Mouse (Mus musculus): ENCODE measurements around the gene Hook2.

Hook2 gene

GRCm38 (mm10) chr8:84985684-84986378 is 4.6 kb upstream of the Hook2 start:
- in situ Hi-C loops (cut with MboI, MseI) = no loop called here

GRCm38 (mm10) chr8:84986379-84986945 is 3.9 kb upstream of the Hook2 start:
- in situ Hi-C loops (cut with MboI, MseI) = no loop called here

- in situ Hi-C loops (cut with MboI, MseI) = no loop called here
Measured at GRCm38 (mm10) chr8:84987388-84987787, 3.0 kb upstream of the Hook2 start.

GRCm38 (mm10) chr8:84987903-84988302 is 2.5 kb upstream of the Hook2 start:
- in situ Hi-C loops (cut with MboI, MseI) = no loop called here

- in situ Hi-C loops (cut with MboI, MseI) = no loop called here
Measured at GRCm38 (mm10) chr8:84989311-84989731, 1.1 kb upstream of the Hook2 start.

- in situ Hi-C loops (cut with MboI, MseI) = loop anchor here in 1 of 2 experiments (5.0 kb wide), 1 partner anchor 33 kb away; no protein-coding TSS in a partner anchor
Measured at GRCm38 (mm10) chr8:84989810-84990209, 593 bp upstream of the Hook2 start.

- in situ Hi-C loops (cut with MboI, MseI) = loop anchor here in 1 of 2 experiments (5.0 kb wide), 1 partner anchor 34 kb away; no protein-coding TSS in a partner anchor
Measured at GRCm38 (mm10) chr8:84990836-84991235, 433 bp downstream of the Hook2 start.

- in situ Hi-C loops (cut with MboI, MseI) = loop anchor here in 1 of 2 experiments (5.0 kb wide), 1 partner anchor 37 kb away; no protein-coding TSS in a partner anchor
Measured at GRCm38 (mm10) chr8:84994375-84994774, 4.0 kb downstream of the Hook2 start.

GRCm38 (mm10) chr8:84995680-84996079 is 5.3 kb downstream of the Hook2 start:
- in situ Hi-C loops (cut with MboI, MseI) = no loop called here

DNA sequence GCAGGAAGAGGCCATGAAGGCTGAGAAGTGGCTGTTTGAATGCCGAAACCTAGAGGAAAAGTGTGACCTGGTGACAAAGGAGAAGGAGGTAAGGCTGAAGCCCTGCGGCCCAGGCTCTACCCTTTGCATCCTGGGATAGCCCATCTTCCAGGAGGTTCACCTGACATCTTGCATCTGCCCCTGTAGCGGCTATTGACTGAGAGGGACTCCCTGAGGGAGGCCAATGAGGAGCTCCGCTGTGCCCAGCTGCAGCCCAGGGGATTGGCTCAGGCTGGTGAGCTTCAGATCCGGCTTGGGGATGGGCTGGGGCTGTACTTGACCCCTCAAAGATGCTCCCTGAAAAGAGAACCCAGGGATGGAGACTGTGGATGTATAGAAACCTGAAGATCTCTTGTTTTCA is 6.6 kb downstream of the Hook2 start:
- in situ Hi-C loops (cut with MboI, MseI) = no loop called here

GRCm38 (mm10) chr8:84997649-84998295 is 7.4 kb downstream of the Hook2 start:
- in situ Hi-C loops (cut with MboI, MseI) = no loop called here

DNA sequence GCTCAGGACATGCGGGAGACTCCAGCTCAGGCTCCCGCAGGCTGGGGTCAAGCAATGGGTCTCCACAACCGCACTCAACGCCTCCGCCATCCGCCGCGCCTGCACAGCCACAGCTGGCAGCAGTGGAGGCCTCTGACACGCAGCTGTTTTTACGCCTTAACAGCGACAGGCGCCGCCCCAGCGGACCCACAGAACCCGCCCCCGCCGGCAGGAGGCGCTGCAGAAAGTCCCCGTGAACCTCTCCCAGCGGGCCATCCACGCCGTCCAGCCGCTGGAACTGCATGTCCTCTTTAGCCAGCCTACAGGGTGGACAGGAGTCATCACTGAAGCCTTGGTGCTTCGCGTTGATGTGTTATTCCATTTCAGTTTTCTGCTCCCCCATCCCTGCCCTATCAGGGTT is 17.3 kb downstream of the Hook2 start:
- in situ Hi-C loops (cut with MboI, MseI) = loop anchor here in 1 of 2 experiments (5.0 kb wide), 1 partner anchor 35 kb away; no protein-coding TSS in a partner anchor

GRCm38 (mm10) chr8:85011242-85011641 is 20.8 kb downstream of the Hook2 start:
- in situ Hi-C loops (cut with MboI, MseI) = no loop called here

GRCm38 (mm10) chr8:85013230-85013840 is 22.9 kb downstream of the Hook2 start:
- in situ Hi-C loops (cut with MboI, MseI) = no loop called here

- in situ Hi-C loops (cut with MboI, MseI) = no loop called here
Measured at GRCm38 (mm10) chr8:85014431-85014830, 24.0 kb downstream of the Hook2 start, which contains the start of gene Best2. Gene Best2 (minus strand): TSS chr8:85014531.

- in situ Hi-C loops (cut with MboI, MseI) = no loop called here
Measured at GRCm38 (mm10) chr8:85016724-85017123, 26.3 kb downstream of the Hook2 start.

- in situ Hi-C loops (cut with MboI, MseI) = no loop called here
Measured at GRCm38 (mm10) chr8:85017209-85017608, 26.8 kb downstream of the Hook2 start.

DNA sequence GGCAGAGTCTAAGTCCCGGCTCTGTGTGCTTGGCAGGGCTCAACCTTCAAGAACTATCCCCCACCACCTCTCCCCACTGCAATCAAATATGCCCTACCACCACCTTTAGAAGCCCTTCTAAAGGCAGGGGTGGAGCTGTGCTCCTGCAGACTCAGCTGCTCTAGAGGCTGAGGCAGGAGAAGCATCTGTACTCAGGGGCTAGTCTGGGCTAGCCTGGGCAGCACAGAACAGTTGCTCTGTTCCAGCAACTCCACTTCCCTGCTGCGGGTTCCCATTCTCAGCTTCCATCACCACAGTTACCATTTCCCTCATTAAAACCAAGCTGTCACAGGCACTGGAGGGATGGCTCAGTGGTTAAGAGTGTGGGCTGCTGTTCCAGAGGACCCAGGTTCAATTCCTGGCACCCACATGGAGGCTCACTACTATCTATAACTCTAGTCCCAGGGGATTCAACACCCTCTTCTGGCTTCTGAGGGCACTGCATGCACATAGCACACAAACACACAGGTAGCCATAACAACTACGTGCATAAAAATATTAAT is 31.2 kb downstream of the Hook2 start:
- in situ Hi-C loops (cut with MboI, MseI) = no loop called here

DNA sequence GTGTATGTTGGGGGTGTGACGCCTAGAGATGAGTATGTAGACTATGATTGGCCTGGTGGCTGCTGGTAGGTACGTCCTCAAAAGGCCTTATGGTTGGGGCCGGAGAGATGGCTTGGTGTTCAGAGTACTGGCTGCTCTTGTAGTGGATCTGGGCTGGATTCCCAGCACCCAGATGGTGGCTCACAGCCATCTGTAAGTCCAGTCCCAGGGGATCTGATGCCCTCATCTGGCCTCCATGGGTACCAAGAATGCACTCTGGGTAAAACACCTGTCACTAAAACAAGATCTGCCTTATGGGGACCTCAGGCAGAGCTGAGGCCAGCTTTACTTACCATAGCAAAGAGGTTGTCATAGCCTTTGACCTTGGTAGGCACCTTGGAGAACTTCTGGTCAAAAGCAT is 33.4 kb downstream of the Hook2 start:
- in situ Hi-C loops (cut with MboI, MseI) = no loop called here

DNA sequence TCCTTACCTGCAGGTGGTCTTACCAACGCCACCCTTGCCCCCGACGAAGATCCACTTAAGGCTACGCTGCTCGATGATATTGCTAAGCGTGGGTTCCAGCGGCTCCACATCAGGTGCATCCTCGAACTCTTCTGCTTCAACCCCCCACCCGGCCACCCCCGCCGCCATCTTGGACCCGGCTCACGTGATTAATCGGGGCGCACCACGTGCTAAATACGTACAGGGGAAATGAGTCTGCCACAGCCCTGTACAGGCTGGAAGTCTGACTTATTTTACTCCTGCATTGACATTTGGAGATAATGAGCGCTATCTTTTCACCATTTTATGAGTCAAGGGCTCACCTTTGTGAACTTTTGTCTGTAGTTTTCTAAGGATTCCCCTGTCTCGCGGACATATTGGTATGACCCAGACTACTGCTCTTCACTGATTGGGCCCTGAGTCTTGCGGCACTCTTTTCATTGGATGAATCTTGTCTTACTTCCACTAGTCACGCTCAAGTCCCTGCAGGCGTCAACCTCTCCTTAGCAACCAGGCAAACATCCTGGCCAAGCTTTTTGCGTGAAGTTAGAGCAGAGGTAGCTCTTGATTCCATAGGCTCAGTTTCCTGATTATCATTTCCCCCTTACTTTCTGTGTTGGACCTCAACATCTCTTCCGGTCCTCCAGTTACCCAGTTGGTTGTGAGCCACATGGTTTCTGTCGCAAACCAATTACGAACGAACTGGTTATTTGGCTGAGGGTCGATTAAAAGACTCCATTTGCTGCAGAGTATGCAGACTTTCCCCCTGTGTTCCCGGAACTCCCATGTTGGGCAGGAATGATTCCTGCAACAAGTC is 34.9 kb downstream of the Hook2 start, which contains the start of gene Asna1:
Gene Asna1 (minus strand): TSS at position 184 of the 835 bp plus-strand sequence.
- in situ Hi-C loops (cut with MboI, MseI) = loop anchor here in 1 of 2 experiments (5.0 kb wide), 1 partner anchor 48 kb away; the partner anchor contains the start of gene Junb

All from T-helper 17 cell (primary cell).